Mouse (Mus musculus) midbrain, embryonic 15.5 days (tissue): Measurements from ENCODE around the gene Clasrp. TPM values are rescaled to one million over a fixed set of nuclear protein-coding genes. Genes with fewer than 3 reads are reported as not detected.

Experiments
- ATAC-seq: fragments of 200-750 bp; cut with Nextera tagmentation; replicated peaks from 2 replicates; pipeline ENCODE4 v1.8.0; 2017; ENCODE audit warnings: moderate TSS enrichment
- H3K27ac ChIP-seq: fragments of 300-500 bp; sonication (generic); 2 replicates; pipeline ENCODE4 v1.5.1; 2015; ENCODE audit warnings: mild to moderate bottlenecking, inconsistent platforms
- H3K27me3 ChIP-seq: fragments of 300-500 bp; sonication (generic); replicated peaks from 2 replicates; pipeline ENCODE4 v1.6.1; 2015; ENCODE audit warnings: inconsistent platforms
- H3K36me3 ChIP-seq: fragments of 300-500 bp; sonication (generic); replicated peaks from 2 replicates; pipeline ENCODE4 v1.6.1; 2015; ENCODE audit warnings: inconsistent platforms
- H3K4me1 ChIP-seq: fragments of 300-500 bp; sonication (generic); 2 replicates; pipeline ENCODE4 v1.6.1; 2015; ENCODE audit warnings: inconsistent platforms
- H3K4me2 ChIP-seq: fragments of 300-500 bp; sonication (generic); 2 replicates; pipeline ENCODE4 v1.6.1; 2015; ENCODE audit warnings: inconsistent platforms, mild to moderate bottlenecking, moderate library complexity
- H3K4me3 ChIP-seq: fragments of 300-500 bp; sonication (generic); 2 replicates; pipeline ENCODE4 v1.5.1; 2015; ENCODE audit warnings: mild to moderate bottlenecking, inconsistent platforms
- H3K9ac ChIP-seq: fragments of 300-500 bp; sonication (generic); 2 replicates; pipeline ENCODE4 v1.6.1; 2015; ENCODE audit warnings: mild to moderate bottlenecking, inconsistent platforms
- H3K9me3 ChIP-seq: fragments of 300-500 bp; sonication (generic); 2 replicates; pipeline ENCODE4 v1.6.1; 2016; ENCODE audit warnings: inconsistent platforms
- WGBS: fragments of 180-500 bp; shearing (Covaris S2); methylation state at CpG from one replicate; pipeline ENCODE4 v1.1.7; 2015; ENCODE audit warnings: mixed read lengths; 5-methylcytosine and 5-hydroxymethylcytosine counted together
- polyA plus RNA-seq: library from polyadenylated mRNA; unstranded; fragments of >200 nt; fragmentation: Nextera tagmentation; extraction: Ambion mirVana; gene quantifications from 2 replicates; pipeline ENCODE4 v1.2.1, GENCODE M21; 2015

Clasrp gene
- polyA plus RNA-seq, 1 experiment from 2014 or later: 69.1 TPM

GRCm38 (mm10) chr7:19575559-19575958 lies 28.7 kb downstream of the Clasrp start:
- Histone ChIP-seq H3K4me3 (no peak overlapping the region), H3K9me3 (no peaks in the 10 kb centered on the region), H3K4me1 (peaks cover 31% of the 10 kb centered on the region), H3K4me2 (no peak overlapping the region), H3K27me3 (peaks cover 45% of the 10 kb centered on the region), H3K27ac (no peak overlapping the region), H3K9ac (no peak overlapping the region), H3K36me3 (no peaks in the 10 kb centered on the region)
- 61% methylated on average over 3 of the region's 3 CpGs for WGBS
- ATAC-seq: no peak

- H3K36me3 ChIP-seq: peaks cover 15% of the 10 kb centered on the region; the same call in 1 of the 2 replicates
- no peaks in the 10 kb centered on the region for H3K9me3 ChIP-seq
- H3K4me1 ChIP-seq: peaks cover 31% of the 10 kb centered on the region
- H3K27me3 ChIP-seq: peaks cover 33% of the 10 kb centered on the region
- peak; percentile 15 for ATAC-seq
- H3K9ac ChIP-seq: peak overlapping the region; percentile 69
- H3K4me2 ChIP-seq: peak overlapping the region; percentile 82
- peak overlapping the region; percentile 74; the same call in 1 of the 2 replicates for H3K27ac ChIP-seq
- whole genome bisulfite sequencing: 25% methylated on average over 16 of the region's 16 CpGs
- H3K4me3 ChIP-seq: peak overlapping the region; percentile 61
These were observed 30.5 kb downstream of the Clasrp start for GRCm38 (mm10) chr7:19573776-19574140.

- Histone ChIP-seq H3K36me3 (peaks cover 19% of the 10 kb centered on the region; the same call in 1 of the 2 replicates), H3K27me3 (peaks cover 27% of the 10 kb centered on the region), H3K9ac (peak overlapping the region; percentile 69), H3K27ac (peak overlapping the region; percentile 74), H3K4me1 (peaks cover 31% of the 10 kb centered on the region), H3K4me2 (peak overlapping the region; percentile 82), H3K4me3 (peak overlapping the region; percentile 61), H3K9me3 (no peaks in the 10 kb centered on the region)
- ATAC-seq: peak; percentile 88
- WGBS: under 1% methylated on average over 53 of the region's 53 CpGs
These were observed 31.1 kb downstream of the Clasrp start for GRCm38 (mm10) chr7:19572926-19573775.

- no peaks in the 10 kb centered on the region for H3K9me3 ChIP-seq
- no peak for ATAC-seq
These were observed 34.6 kb downstream of the Clasrp start for GRCm38 (mm10) chr7:19569647-19570046.

GRCm38 (mm10) chr7:19567426-19567825 lies 36.9 kb downstream of the Clasrp start:
- Histone ChIP-seq H3K4me2 (no peak overlapping the region), H3K27me3 (no peaks in the 10 kb centered on the region), H3K9ac (no peak overlapping the region), H3K36me3 (peaks cover 36% of the 10 kb centered on the region), H3K4me3 (no peak overlapping the region), H3K9me3 (no peaks in the 10 kb centered on the region), H3K27ac (no peak overlapping the region), H3K4me1 (peaks cover 25% of the 10 kb centered on the region)
- ATAC-seq: no peak
- 96% methylated on average over 8 of the region's 8 CpGs for WGBS

More at GRCm38 (mm10) chr7:19569647-19570046, 34.6 kb downstream of the Clasrp start:
- Histone ChIP-seq H3K27me3 (no peaks in the 10 kb centered on the region), H3K4me2 (no peak overlapping the region), H3K4me1 (peaks cover 22% of the 10 kb centered on the region), H3K36me3 (peaks cover 28% of the 10 kb centered on the region), H3K27ac (no peak overlapping the region), H3K4me3 (no peak overlapping the region), H3K9ac (no peak overlapping the region)
- 85% methylated on average over 3 of the region's 3 CpGs for WGBS

- Histone ChIP-seq H3K4me1 (peaks cover 20% of the 10 kb centered on the region), H3K27ac (no peak overlapping the region), H3K4me2 (no peak overlapping the region), H3K9me3 (no peaks in the 10 kb centered on the region), H3K36me3 (peaks cover 36% of the 10 kb centered on the region), H3K27me3 (no peaks in the 10 kb centered on the region), H3K9ac (no peak overlapping the region), H3K4me3 (no peak overlapping the region)
- 100% methylated on average over 2 of the region's 2 CpGs for WGBS
- no peak for ATAC-seq
These were observed 38.5 kb downstream of the Clasrp start for GRCm38 (mm10) chr7:19565803-19566202.

GRCm38 (mm10) chr7:19564455-19564854 lies 39.8 kb downstream of the Clasrp start:
- Histone ChIP-seq H3K4me2 (no peak overlapping the region), H3K4me3 (no peak overlapping the region), H3K27ac (no peak overlapping the region), H3K36me3 (peaks cover 27% of the 10 kb centered on the region), H3K9me3 (no peaks in the 10 kb centered on the region), H3K9ac (no peak overlapping the region), H3K27me3 (no peaks in the 10 kb centered on the region), H3K4me1 (peaks cover 34% of the 10 kb centered on the region)
- WGBS: 89% methylated on average over 4 of the region's 4 CpGs
- no peak for ATAC-seq

- Histone ChIP-seq H3K36me3 (peaks cover 21% of the 10 kb centered on the region), H3K9me3 (no peaks in the 10 kb centered on the region), H3K4me1 (peaks cover 39% of the 10 kb centered on the region), H3K27me3 (no peaks in the 10 kb centered on the region), H3K4me3 (no peak overlapping the region), H3K4me2 (peak overlapping the region; percentile 97; the same call in 1 of the 2 replicates), H3K9ac (no peak overlapping the region), H3K27ac (no peak overlapping the region)
- no peak for ATAC-seq
- 92% methylated on average over 3 of the region's 3 CpGs for WGBS
These were observed 40.4 kb downstream of the Clasrp start for GRCm38 (mm10) chr7:19563884-19564283.

- ATAC-seq: peak; percentile 44
- Histone ChIP-seq H3K9ac (peak within 1 kb of the TSS; percentile 95), H3K27me3 (no peaks in the 10 kb centered on the region), H3K4me2 (peak within 1 kb of the TSS; percentile 97), H3K9me3 (no peaks in the 10 kb centered on the region), H3K27ac (peak within 1 kb of the TSS; percentile 96), H3K36me3 (peaks cover 16% of the 10 kb centered on the region), H3K4me1 (peaks cover 50% of the 10 kb centered on the region), H3K4me3 (peak within 1 kb of the TSS; percentile 86)
- 2% methylated on average over 19 of the region's 19 CpGs for WGBS
These were observed 41.5 kb downstream of the Clasrp start, which contains the start of gene Ppp1r37 for GRCm38 (mm10) chr7:19562643-19563410. Gene Ppp1r37 (minus strand): TSS chr7:19563076.

GRCm38 (mm10) chr7:19561765-19562642 lies 42.3 kb downstream of the Clasrp start:
- H3K4me1 ChIP-seq: peaks cover 58% of the 10 kb centered on the region
- peaks cover 16% of the 10 kb centered on the region for H3K36me3 ChIP-seq
- under 1% methylated on average over 102 of the region's 102 CpGs for WGBS
- H3K9ac ChIP-seq: peak overlapping the region; percentile 95
- peak; percentile 91 for ATAC-seq
- H3K9me3 ChIP-seq: no peaks in the 10 kb centered on the region
- H3K4me3 ChIP-seq: peak overlapping the region; percentile 86
- peak overlapping the region; percentile 96 for H3K27ac ChIP-seq
- H3K27me3 ChIP-seq: no peaks in the 10 kb centered on the region
- peak overlapping the region; percentile 97 for H3K4me2 ChIP-seq

- ATAC-seq: no peak; the same call in 1 of the 2 replicates
- under 1% methylated on average over 11 of the region's 11 CpGs for WGBS
- H3K4me1 ChIP-seq: peaks cover 61% of the 10 kb centered on the region
These were observed 42.9 kb downstream of the Clasrp start for GRCm38 (mm10) chr7:19561431-19561764.

More at GRCm38 (mm10) chr7:19561431-19561764, 42.9 kb downstream of the Clasrp start:
- Histone ChIP-seq H3K4me3 (peak overlapping the region; percentile 86), H3K9me3 (no peaks in the 10 kb centered on the region), H3K27ac (peak overlapping the region; percentile 96), H3K9ac (peak overlapping the region; percentile 95), H3K36me3 (peaks cover 16% of the 10 kb centered on the region), H3K4me2 (peak overlapping the region; percentile 97), H3K27me3 (no peaks in the 10 kb centered on the region)
